Mouse (Mus musculus) kidney, postnatal 0 days (tissue): ENCODE measurements around the gene Adk. TPM values are rescaled to one million over a fixed set of nuclear protein-coding genes. Genes with fewer than 3 reads are reported as not detected.
"Not testable (repeated sequence)": the region's sequence is repeated elsewhere in the genome, so short reads cannot be mapped to it uniquely, and the experiment has no call there.

Source experiments
- ATAC-seq: fragments of 200-750 bp; cut with Nextera tagmentation; replicated peaks from 2 replicates; pipeline ENCODE4 v1.8.0; 2017; ENCODE audit warnings: low read depth, moderate number of reproducible peaks, moderate TSS enrichment, moderate library complexity; ENCODE audit not compliant: low FRiP score
- DNase-seq: peaks from one replicate; pipeline ENCODE4 v3.0.0-alpha.2; 2016; ENCODE audit warnings: low spot score
- H3K27ac ChIP-seq: fragments of 300-500 bp; sonication (generic); 2 replicates; pipeline ENCODE4 v1.5.1; 2014; ENCODE audit warnings: mild to moderate bottlenecking
- H3K27me3 ChIP-seq: fragments of 300-500 bp; sonication (generic); 2 replicates; pipeline ENCODE4 v1.6.1; 2014; ENCODE audit warnings: low read length, mixed read lengths; ENCODE audit not compliant: insufficient read depth
- H3K36me3 ChIP-seq: fragments of 300-500 bp; sonication (generic); 2 replicates; pipeline ENCODE4 v1.6.1; 2014; ENCODE audit warnings: low read length, mixed read lengths; ENCODE audit not compliant: insufficient read depth
- H3K4me1 ChIP-seq: fragments of 300-500 bp; sonication (generic); replicated peaks from 2 replicates; pipeline ENCODE4 v1.6.1; 2014; ENCODE audit warnings: antibody characterized with exemption, low read length, mixed read lengths; ENCODE audit not compliant: insufficient read depth
- H3K4me2 ChIP-seq: fragments of 300-500 bp; sonication (generic); 2 replicates; pipeline ENCODE4 v1.6.1; 2014; ENCODE audit warnings: mild to moderate bottlenecking, low read length, moderate library complexity, mixed read lengths
- H3K4me3 ChIP-seq: fragments of 300-500 bp; sonication (generic); replicated peaks from 2 replicates; pipeline ENCODE4 v1.5.1; 2014; ENCODE audit warnings: low read depth, low read length
- H3K9ac ChIP-seq: fragments of 300-500 bp; sonication (generic); 2 replicates; pipeline ENCODE4 v1.6.1; 2014; ENCODE audit warnings: low read depth, low read length
- H3K9me3 ChIP-seq: fragments of 300-500 bp; sonication (generic); replicated peaks from 2 replicates; pipeline ENCODE4 v1.6.1; 2016; ENCODE audit warnings: low read length, inconsistent platforms, mixed read lengths
- CTCF ChIP-seq: IDR thresholded peaks from 2 replicates; pipeline ENCODE4 v1.5.1; 2016; ENCODE audit warnings: antibody characterized with exemption, low read depth, mild to moderate bottlenecking, moderate library complexity
- WGBS: fragments of 180-500 bp; shearing (Covaris S2); extraction: QIAGEN DNeasy Blood & Tissue Kit; methylation state at CpG from one replicate; pipeline ENCODE4 v1.1.7; 2014; 5-methylcytosine and 5-hydroxymethylcytosine counted together
- polyA plus RNA-seq: library from polyadenylated mRNA; unstranded; fragments of >200 nt; fragmentation: Nextera tagmentation; extraction: Ambion mirVana; gene quantifications from 2 replicates; pipeline ENCODE4 v1.2.1, GENCODE M21; 2015

Adk gene
- polyA plus RNA-seq, 1 experiment from 2014 or later, result 193 TPM

DNA sequence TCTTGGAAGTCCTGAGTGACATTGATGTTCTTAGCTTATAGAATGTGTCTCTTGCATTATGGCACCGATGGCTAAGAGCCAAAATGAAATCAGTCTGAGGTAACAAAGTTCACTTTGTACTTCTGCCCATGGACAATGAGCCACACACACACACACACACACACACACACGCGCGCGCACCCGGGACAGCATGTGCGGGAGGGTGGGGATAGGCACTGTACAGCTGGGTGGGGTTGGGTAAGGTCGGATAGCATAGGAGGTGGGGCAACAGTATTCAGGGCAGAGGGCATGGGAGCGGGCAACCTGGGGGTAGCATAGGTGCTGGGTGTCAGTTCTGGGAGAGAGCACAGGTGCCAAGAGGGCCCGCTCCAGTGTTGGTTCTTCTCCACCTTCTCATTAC is 432.3 kb downstream of the Adk start:
- no peaks in the 10 kb centered on the region for H3K36me3 ChIP-seq
- no peak overlapping the region for H3K9ac ChIP-seq
- H3K27me3 ChIP-seq, result no peaks in the 10 kb centered on the region
- H3K4me2 ChIP-seq, result no peak overlapping the region
- no peaks in the 10 kb centered on the region for H3K4me1 ChIP-seq
- H3K9me3 ChIP-seq, result no peaks in the 10 kb centered on the region
- DNase-seq (no peak), ATAC-seq (no peak)
- TF ChIP-seq CTCF, result no peak
- H3K27ac ChIP-seq, result no peak overlapping the region
- WGBS, result 94% methylated on average over 10 of the region's 10 CpGs
- H3K4me3 ChIP-seq, result no peak overlapping the region

DNA sequence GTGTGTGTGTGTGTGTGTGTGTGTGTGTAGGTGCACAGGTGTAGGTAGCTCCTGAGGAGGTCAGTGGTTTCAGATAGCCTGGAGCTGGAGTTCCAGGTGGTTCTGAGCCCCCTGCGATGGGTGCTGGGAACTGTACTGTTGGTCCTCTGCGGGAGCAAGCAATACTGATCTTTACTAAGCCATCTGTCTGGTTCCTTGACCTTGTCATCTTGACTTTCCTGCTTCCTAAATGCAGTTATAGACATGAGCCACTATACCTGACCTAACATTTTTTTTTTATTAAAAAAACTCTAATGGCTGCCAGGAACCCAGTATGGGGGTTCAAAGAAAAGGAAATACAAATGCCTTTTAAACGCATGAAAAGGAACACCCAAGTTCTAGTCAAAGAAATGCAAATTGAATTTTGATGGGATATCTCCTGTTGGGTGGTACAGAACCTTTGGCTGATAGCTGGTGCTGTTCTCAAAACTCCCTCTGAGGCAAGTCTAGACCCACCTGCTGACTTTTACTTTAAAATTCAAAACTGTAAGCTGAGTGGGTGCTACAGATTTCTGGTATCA is 433.7 kb downstream of the Adk start:
- Histone ChIP-seq H3K27ac (no peak overlapping the region), H3K4me3 (no peak overlapping the region), H3K27me3 (no peaks in the 10 kb centered on the region), H3K36me3 (no peaks in the 10 kb centered on the region), H3K9me3 (no peaks in the 10 kb centered on the region), H3K9ac (no peak overlapping the region), H3K4me1 (no peaks in the 10 kb centered on the region), H3K4me2 (no peak overlapping the region)
- DNase-seq (no peak), ATAC-seq (no peak)
- TF ChIP-seq CTCF, result no peak
- 92% methylated on average over 3 of the region's 3 CpGs for WGBS

DNA sequence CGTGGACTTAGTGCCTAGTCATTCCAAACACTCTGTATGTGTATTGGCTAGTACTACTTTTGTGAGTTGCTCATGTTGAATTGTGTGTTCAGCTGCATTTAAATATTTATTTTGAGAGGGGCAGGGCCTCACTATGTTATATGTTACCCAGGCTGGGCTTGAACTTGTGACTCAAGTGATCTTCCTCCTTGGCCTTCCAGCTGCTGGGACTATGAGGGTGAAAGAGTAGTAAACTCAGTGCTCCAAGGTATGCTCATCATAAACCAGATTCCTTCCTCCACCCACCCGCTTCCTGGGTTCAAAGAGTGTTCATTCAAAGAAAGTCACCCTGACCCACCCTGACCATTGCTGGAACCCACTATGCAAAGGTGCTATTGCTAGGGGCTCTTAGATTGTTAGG is 434.8 kb downstream of the Adk start:
- ATAC-seq, H3K27me3 ChIP-seq, DNase-seq, H3K27ac ChIP-seq, H3K9me3 ChIP-seq, H3K4me1 ChIP-seq, H3K4me3 ChIP-seq, H3K36me3 ChIP-seq, H3K4me2 ChIP-seq, H3K9ac ChIP-seq: not testable (repeated sequence)
- WGBS, result 100% methylated on average over 2 of the region's 2 CpGs

DNA sequence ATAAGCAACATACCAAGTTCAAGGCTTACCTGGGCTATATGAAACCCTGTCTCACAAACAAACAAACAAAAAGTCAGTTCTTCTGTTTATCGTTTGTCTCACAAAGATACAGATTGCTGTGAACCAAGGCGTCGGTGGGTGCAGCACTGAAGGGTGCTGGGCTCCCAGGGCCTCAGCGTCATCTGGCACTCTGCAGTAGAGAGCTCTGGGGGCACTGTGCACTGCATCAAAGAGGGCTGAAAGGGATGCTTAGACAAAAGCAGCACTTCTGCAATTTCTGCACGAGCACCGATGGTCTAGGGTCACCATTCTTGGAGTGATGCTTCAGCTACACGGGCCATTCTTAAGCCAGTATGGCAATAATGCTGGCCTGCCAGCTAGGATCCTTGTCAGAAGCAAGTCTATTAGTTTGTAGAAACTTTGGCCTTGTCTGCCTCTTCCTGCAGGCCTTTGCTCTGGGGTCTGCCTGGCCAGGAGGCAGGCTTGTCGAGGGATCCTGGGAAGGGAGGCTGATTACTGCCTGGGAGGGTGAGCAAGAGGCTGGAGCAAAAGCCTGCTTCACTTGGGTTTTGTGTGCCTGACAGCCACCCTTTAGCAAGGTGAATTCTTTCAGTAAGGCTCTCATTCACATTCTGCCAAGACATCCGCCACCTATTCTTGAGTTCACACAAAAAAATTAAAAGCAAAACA is 436.2 kb downstream of the Adk start:
- H3K36me3 ChIP-seq, H3K4me2 ChIP-seq, H3K27me3 ChIP-seq, ATAC-seq, DNase-seq, H3K27ac ChIP-seq, H3K4me3 ChIP-seq, H3K9me3 ChIP-seq, H3K4me1 ChIP-seq, H3K9ac ChIP-seq: not testable (repeated sequence)
- WGBS, result 72% methylated on average over 8 of the region's 9 CpGs

DNA sequence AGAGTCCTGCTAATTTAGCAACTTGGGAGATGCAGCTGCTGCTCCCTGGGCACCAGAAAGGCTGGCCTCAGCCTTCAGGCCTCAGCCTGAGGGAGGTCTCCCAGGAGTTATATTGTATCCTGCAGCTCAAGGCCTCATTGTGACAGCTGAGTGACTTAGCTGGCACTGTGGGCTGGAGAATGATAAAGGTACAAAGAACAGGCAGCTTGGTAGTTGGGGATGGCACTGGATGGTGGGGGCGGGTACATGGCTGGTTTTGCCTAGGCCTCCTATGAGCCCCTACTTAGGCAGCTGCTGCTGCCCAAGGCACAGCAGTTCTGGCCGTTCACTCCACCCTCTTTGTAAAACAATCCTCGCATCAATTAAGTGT is 436.7 kb downstream of the Adk start:
- Histone ChIP-seq H3K9me3 (no peaks in the 10 kb centered on the region), H3K27ac (no peak overlapping the region), H3K36me3 (no peaks in the 10 kb centered on the region), H3K4me2 (no peak overlapping the region), H3K4me3 (no peak overlapping the region), H3K9ac (no peak overlapping the region), H3K27me3 (no peaks in the 10 kb centered on the region), H3K4me1 (no peaks in the 10 kb centered on the region)
- 68% methylated on average over 3 of the region's 3 CpGs for WGBS
- ATAC-seq (no peak), DNase-seq (no peak)
- no peak for TF ChIP-seq CTCF

DNA sequence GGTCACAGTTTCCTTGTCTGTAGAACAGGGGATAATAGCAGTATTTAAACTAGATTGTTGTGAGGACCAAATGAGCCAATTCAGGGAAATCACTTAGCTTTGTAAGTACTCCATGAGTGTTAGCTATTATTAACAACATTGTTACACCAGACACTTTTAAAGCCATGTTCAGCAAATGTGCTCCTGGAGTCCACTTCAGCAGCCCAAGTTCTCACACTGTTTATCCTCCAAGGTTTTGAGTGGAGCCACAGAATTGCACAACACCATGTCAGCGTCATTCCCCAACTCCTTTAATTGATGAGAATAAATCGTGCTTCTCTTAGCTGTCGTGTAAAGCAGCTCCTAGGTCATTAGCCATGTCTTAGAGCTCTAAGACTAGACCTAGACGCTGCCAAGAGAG is 437.8 kb downstream of the Adk start:
- H3K4me3 ChIP-seq, result no peak overlapping the region

More for the DNA sequence above, 437.8 kb downstream of the Adk start:
- H3K4me2 ChIP-seq, result no peak overlapping the region
- DNase-seq (no peak), ATAC-seq (no peak)
- no peak overlapping the region for H3K9ac ChIP-seq
- TF ChIP-seq CTCF, result no peak
- no peaks in the 10 kb centered on the region for H3K36me3 ChIP-seq
- H3K27me3 ChIP-seq, result no peaks in the 10 kb centered on the region
- H3K27ac ChIP-seq, result no peak overlapping the region
- WGBS, result 39% methylated on average over 4 of the region's 4 CpGs
- H3K9me3 ChIP-seq, result no peaks in the 10 kb centered on the region
- H3K4me1 ChIP-seq, result no peaks in the 10 kb centered on the region

Other genes starting within 250 kb of the Adk start
- gene Plau, start 215.9 kb upstream of the Adk start, polyA plus RNA-seq, result 70.2 and 74.7 TPM in 2 replicates
- 39.9 and 42.0 TPM in 2 replicates for gene Vcl, start 123.2 kb upstream of the Adk start, polyA plus RNA-seq
- gene Ap3m1, start 66 bp upstream of the Adk start, polyA plus RNA-seq, result 50.7 and 55.4 TPM in 2 replicates